Mouse (Mus musculus) limb, embryonic 11.5 days (tissue): ENCODE results near the gene Ifrd1. TPM values are rescaled to one million over a fixed set of nuclear protein-coding genes. Genes with fewer than 3 reads are reported as not detected.

Source experiments
- ATAC-seq: fragments of 200-750 bp; cut with Nextera tagmentation; 2 replicates; pipeline ENCODE4 v1.8.0; 2017; ENCODE audit warnings: low read depth; ENCODE audit not compliant: insufficient number of reproducible peaks, low FRiP score, low TSS enrichment
- DNase-seq: peaks from one replicate; pipeline ENCODE4 v3.0.0-alpha.2; 2015; ENCODE audit warnings: low spot score
- H3K27ac ChIP-seq: fragments of 300-500 bp; sonication (generic); replicated peaks from 2 replicates; pipeline ENCODE4 v1.5.1; 2014; ENCODE audit warnings: low read depth, mild to moderate bottlenecking, low read length
- H3K27me3 ChIP-seq: fragments of 300-500 bp; sonication (generic); 2 replicates; pipeline ENCODE4 v1.6.1; 2014; ENCODE audit warnings: mild to moderate bottlenecking, low read length, mixed read lengths; ENCODE audit not compliant: control insufficient read depth, insufficient read depth
- H3K36me3 ChIP-seq: fragments of 300-500 bp; sonication (generic); 2 replicates; pipeline ENCODE4 v1.6.1; 2014; ENCODE audit warnings: mild to moderate bottlenecking, low read length, moderate library complexity, mixed read lengths; ENCODE audit not compliant: control insufficient read depth, insufficient read depth
- H3K4me1 ChIP-seq: fragments of 300-500 bp; sonication (generic); 2 replicates; pipeline ENCODE4 v1.6.1; 2014; ENCODE audit warnings: low read length, mixed read lengths; ENCODE audit not compliant: control insufficient read depth, insufficient read depth
- H3K4me2 ChIP-seq: fragments of 300-500 bp; sonication (generic); 2 replicates; pipeline ENCODE4 v1.6.1; 2014; ENCODE audit warnings: low read depth, mild to moderate bottlenecking, moderate library complexity; ENCODE audit not compliant: severe bottlenecking
- H3K4me3 ChIP-seq: fragments of 300-500 bp; sonication (generic); 2 replicates; pipeline ENCODE4 v1.5.1; 2014; ENCODE audit warnings: low read depth, low read length
- H3K9ac ChIP-seq: fragments of 300-500 bp; sonication (generic); 2 replicates; pipeline ENCODE4 v1.6.1; 2014; ENCODE audit warnings: mild to moderate bottlenecking, low read length
- H3K9me3 ChIP-seq: fragments of 300-500 bp; sonication (generic); 2 replicates; pipeline ENCODE4 v1.6.1; 2016; ENCODE audit warnings: low read length; ENCODE audit not compliant: control insufficient read depth
- WGBS: fragments of 180-500 bp; shearing (Covaris S2); extraction: QIAGEN DNeasy Blood & Tissue Kit; methylation state at CpG from one replicate; pipeline ENCODE4 v1.1.7; 2014; 5-methylcytosine and 5-hydroxymethylcytosine counted together
- polyA plus RNA-seq: library from polyadenylated mRNA; unstranded; fragments of >200 nt; fragmentation: Nextera tagmentation; extraction: Ambion mirVana; gene quantifications from 2 replicates; pipeline ENCODE4 v1.2.1, GENCODE M21; 2014

Ifrd1 gene
- polyA plus RNA-seq, 1 experiment from 2014 or later: 135 TPM

GRCm38 (mm10) chr12:40231632-40232031, 16.7 kb downstream of the Ifrd1 start:
- H3K9ac ChIP-seq: no peak overlapping the region
- no peaks in the 10 kb centered on the region for H3K27me3 ChIP-seq
- DNase-seq (no peak), ATAC-seq (no peak)
- H3K27ac ChIP-seq: no peak overlapping the region
- no peak overlapping the region for H3K4me2 ChIP-seq
- H3K4me3 ChIP-seq: no peak overlapping the region
- H3K4me1 ChIP-seq: no peaks in the 10 kb centered on the region
- H3K9me3 ChIP-seq: no peaks in the 10 kb centered on the region
- no peaks in the 10 kb centered on the region for H3K36me3 ChIP-seq
- WGBS: 93% methylated on average over 2 of the region's 2 CpGs

- H3K36me3 ChIP-seq: no peaks in the 10 kb centered on the region
- H3K4me2 ChIP-seq: no peak overlapping the region
- H3K4me1 ChIP-seq: peaks cover 8% of the 10 kb centered on the region; the same call in 1 of the 2 replicates
- no peak overlapping the region for H3K9ac ChIP-seq
- 96% methylated on average over 9 of the region's 9 CpGs for WGBS
- ATAC-seq (no peak), DNase-seq (no peak)
- H3K9me3 ChIP-seq: no peaks in the 10 kb centered on the region
- no peak overlapping the region for H3K27ac ChIP-seq
- H3K4me3 ChIP-seq: no peak overlapping the region
- no peaks in the 10 kb centered on the region for H3K27me3 ChIP-seq
Observed at GRCm38 (mm10) chr12:40224171-40224880, 24.0 kb downstream of the Ifrd1 start.

GRCm38 (mm10) chr12:40223676-40224075, 24.6 kb downstream of the Ifrd1 start:
- Histone ChIP-seq H3K4me1 (peaks cover 8% of the 10 kb centered on the region; the same call in 1 of the 2 replicates), H3K9me3 (no peaks in the 10 kb centered on the region), H3K27ac (no peak overlapping the region), H3K4me3 (peak overlapping the region; percentile 94), H3K27me3 (no peaks in the 10 kb centered on the region), H3K9ac (peak overlapping the region; percentile 44; the same call in 1 of the 2 replicates), H3K36me3 (no peaks in the 10 kb centered on the region), H3K4me2 (peak overlapping the region; percentile 51)
- no peak for DNase-seq
- 63% methylated on average over 10 of the region's 10 CpGs for WGBS
- no peak for ATAC-seq

- H3K4me3 ChIP-seq: peak overlapping the region; percentile 94
- peak overlapping the region; percentile 68 for H3K4me2 ChIP-seq
- ATAC-seq: peak; percentile 99
- 0% methylated on average over 47 of the region's 47 CpGs for WGBS
- H3K27ac ChIP-seq: peak overlapping the region; percentile 83
- peak overlapping the region; percentile 89 for H3K9ac ChIP-seq
- DNase-seq: peak; percentile 99
- peaks cover 8% of the 10 kb centered on the region; the same call in 1 of the 2 replicates for H3K4me1 ChIP-seq
- H3K9me3 ChIP-seq: no peaks in the 10 kb centered on the region
- no peaks in the 10 kb centered on the region for H3K36me3 ChIP-seq
- no peaks in the 10 kb centered on the region for H3K27me3 ChIP-seq
Observed at GRCm38 (mm10) chr12:40223082-40223619, 25.2 kb downstream of the Ifrd1 start.

GRCm38 (mm10) chr12:40222251-40223081, 25.8 kb downstream of the Ifrd1 start:
- WGBS: under 1% methylated on average over 80 of the region's 81 CpGs
- peak; percentile 94 for DNase-seq
- no peaks in the 10 kb centered on the region for H3K9me3 ChIP-seq
- H3K27ac ChIP-seq: peak overlapping the region; percentile 83
- peak overlapping the region; percentile 68 for H3K4me2 ChIP-seq
- H3K4me3 ChIP-seq: peak overlapping the region; percentile 94
- peak overlapping the region; percentile 89 for H3K9ac ChIP-seq
- H3K36me3 ChIP-seq: no peaks in the 10 kb centered on the region
- peaks cover 8% of the 10 kb centered on the region; the same call in 1 of the 2 replicates for H3K4me1 ChIP-seq
- no peaks in the 10 kb centered on the region for H3K27me3 ChIP-seq
- ATAC-seq: peak; percentile 92

GRCm38 (mm10) chr12:40221611-40222010, 26.7 kb downstream of the Ifrd1 start:
- Histone ChIP-seq H3K27ac (no peak overlapping the region), H3K9me3 (no peaks in the 10 kb centered on the region), H3K4me3 (peak overlapping the region; percentile 94), H3K9ac (peak overlapping the region; percentile 89), H3K27me3 (no peaks in the 10 kb centered on the region), H3K36me3 (no peaks in the 10 kb centered on the region), H3K4me2 (peak overlapping the region; percentile 68), H3K4me1 (peaks cover 8% of the 10 kb centered on the region; the same call in 1 of the 2 replicates)
- 22% methylated on average over 5 of the region's 5 CpGs for WGBS
- DNase-seq (no peak), ATAC-seq (no peak)

- 46% methylated on average over 3 of the region's 3 CpGs for WGBS
- no peaks in the 10 kb centered on the region for H3K9me3 ChIP-seq
- no peak for DNase-seq
- H3K4me3 ChIP-seq: peak overlapping the region; percentile 94
- H3K36me3 ChIP-seq: 0 out of 2 replicates have a peak, but pooled peaks cover 2% of the 10 kb centered on the region
- H3K9ac ChIP-seq: no peak overlapping the region
- peaks cover 8% of the 10 kb centered on the region; the same call in 1 of the 2 replicates for H3K4me1 ChIP-seq
- H3K4me2 ChIP-seq: peak overlapping the region; percentile 68
- H3K27me3 ChIP-seq: no peaks in the 10 kb centered on the region
- no peak overlapping the region for H3K27ac ChIP-seq
- ATAC-seq: no peak
Observed at GRCm38 (mm10) chr12:40220896-40221295, 27.4 kb downstream of the Ifrd1 start.

- DNase-seq (no peak), ATAC-seq (no peak)
- Histone ChIP-seq H3K4me3 (0 out of 2 replicates have a peak overlapping the region, but pooled peaks have one; percentile 94), H3K4me1 (peaks cover 8% of the 10 kb centered on the region; the same call in 1 of the 2 replicates), H3K36me3 (peaks cover 6% of the 10 kb centered on the region), H3K9ac (no peak overlapping the region), H3K27me3 (no peaks in the 10 kb centered on the region), H3K4me2 (peak overlapping the region; percentile 39; the same call in 1 of the 2 replicates), H3K9me3 (no peaks in the 10 kb centered on the region), H3K27ac (no peak overlapping the region)
- 60% methylated on average over 3 of the region's 3 CpGs for WGBS
Observed at GRCm38 (mm10) chr12:40220001-40220570, 28.2 kb downstream of the Ifrd1 start.
